Mouse (Mus musculus): ENCODE measurements around the gene Phc2.

The Phc2 gene

GRCm38 (mm10) chr4:128721061-128721648 is 66.7 kb downstream of the Phc2 start:
- DNase-seq: no peak

DNA sequence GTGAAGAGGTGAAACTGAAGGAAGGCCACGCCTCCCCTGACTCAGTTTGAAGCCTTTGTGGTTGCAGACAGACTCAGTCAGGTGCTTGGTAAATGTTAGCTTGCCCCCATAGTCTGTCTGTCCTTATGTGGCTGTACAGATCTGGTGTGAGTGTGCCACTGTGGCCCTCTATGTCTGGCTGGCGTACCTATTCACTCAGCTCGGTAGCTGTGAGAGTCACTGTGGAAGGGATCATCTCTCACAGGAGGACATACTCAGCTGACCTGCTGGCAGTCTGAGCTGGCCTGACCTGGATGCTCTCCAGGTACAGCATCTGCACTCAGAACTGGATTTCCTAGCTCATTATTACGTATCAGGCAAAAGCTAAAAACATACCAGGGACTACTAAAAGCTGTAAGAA is 67.3 kb downstream of the Phc2 start:
- DNase-seq: no peak

DNA sequence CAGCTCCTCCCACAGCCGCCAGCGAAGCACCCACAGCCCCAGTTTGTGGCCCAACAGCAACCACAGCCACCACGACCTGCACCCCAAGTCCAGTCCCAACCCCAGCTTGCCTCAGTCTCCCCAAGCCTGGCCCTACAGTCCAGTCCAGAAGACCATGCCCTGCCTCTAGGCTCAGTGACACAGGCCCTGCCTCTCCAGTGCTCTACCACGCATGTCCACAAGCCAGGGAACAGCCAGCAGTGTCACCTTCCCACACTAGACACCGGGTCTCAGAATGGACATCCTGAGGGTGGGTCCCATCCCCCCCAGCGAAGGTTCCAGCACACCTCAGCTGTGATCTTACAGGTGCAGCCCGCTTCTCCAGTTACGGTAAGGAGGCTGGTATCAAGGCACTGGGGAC is 68.4 kb downstream of the Phc2 start:
- DNase-seq: no peak

DNA sequence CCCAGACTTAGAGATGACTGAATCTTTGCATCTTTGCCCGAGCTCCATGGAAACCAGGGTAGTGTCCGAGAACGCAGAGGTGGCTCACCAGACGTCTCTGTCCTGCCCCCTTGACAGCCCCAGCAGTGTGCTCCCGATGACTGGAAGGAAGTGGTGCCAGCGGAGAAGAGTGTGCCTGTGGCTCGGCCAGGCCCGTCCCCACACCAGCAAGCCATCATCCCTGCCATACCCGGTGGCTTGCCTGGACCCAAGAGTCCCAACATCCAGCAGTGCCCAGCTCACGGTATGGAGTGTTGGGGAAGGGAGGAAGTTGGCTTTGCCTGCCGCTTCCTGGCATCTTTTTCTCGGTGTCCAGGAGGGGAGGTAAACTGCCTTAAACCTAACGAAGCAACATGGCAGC is 68.9 kb downstream of the Phc2 start:
- no peak for DNase-seq

- peak; percentile 61 for DNase-seq
These were observed 69.6 kb downstream of the Phc2 start for GRCm38 (mm10) chr4:128724059-128724458.

- peak; percentile 90 for DNase-seq
These were observed 72.7 kb downstream of the Phc2 start for GRCm38 (mm10) chr4:128727019-128727720.

- peak; percentile 61 for DNase-seq
These were observed 73.4 kb downstream of the Phc2 start for GRCm38 (mm10) chr4:128727721-128728430.

GRCm38 (mm10) chr4:128728431-128728851 is 73.9 kb downstream of the Phc2 start:
- DNase-seq: no peak

- peak; percentile 41 for DNase-seq
These were observed 74.7 kb downstream of the Phc2 start for GRCm38 (mm10) chr4:128729033-128729708.

DNA sequence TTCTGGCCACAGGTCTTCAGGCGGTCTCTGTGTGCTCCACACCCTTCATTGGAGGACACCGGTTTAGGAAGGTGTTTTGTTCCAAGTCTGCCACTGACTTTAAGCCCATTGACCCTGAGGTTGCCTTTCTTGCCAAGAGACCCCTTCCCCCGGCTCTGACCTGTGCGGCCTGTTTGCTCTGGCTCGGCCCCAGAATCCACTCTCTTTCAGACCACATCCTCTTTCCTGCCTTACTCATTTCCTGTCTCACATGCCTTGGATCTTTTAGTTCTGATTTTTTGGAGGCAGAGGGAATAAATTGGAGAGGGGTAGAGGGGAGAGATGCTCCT is 75.2 kb downstream of the Phc2 start:
- DNase-seq: peak; percentile 67

DNA sequence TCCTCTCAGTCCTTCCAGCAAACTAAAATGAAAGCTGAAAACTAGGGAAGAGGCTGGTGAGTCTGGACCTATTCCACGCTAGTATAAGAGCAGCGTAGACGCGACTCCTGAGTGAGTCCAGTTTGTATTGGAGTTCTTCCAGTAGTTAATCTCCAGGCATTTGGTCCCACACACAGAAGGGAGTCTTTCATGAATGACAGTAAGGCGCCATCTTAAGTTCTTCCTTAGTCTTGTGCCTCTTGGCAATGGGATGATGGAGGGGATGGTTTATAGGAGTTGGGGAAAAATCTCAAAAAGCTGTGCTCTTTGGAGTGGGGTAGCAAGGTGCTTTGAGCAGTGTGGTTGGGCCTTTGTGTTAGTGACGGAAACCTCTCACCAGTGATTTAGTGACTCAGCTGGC is 75.8 kb downstream of the Phc2 start:
- DNase-seq: no peak

GRCm38 (mm10) chr4:128732794-128733193 is 78.3 kb downstream of the Phc2 start:
- DNase-seq: no peak

- peak; percentile 65 for DNase-seq
These were observed 79.0 kb downstream of the Phc2 start for GRCm38 (mm10) chr4:128733496-128733895.

GRCm38 (mm10) chr4:128734217-128734616 is 79.7 kb downstream of the Phc2 start:
- DNase-seq: peak; percentile 94

- peak; percentile 55 for DNase-seq
These were observed 80.5 kb downstream of the Phc2 start for GRCm38 (mm10) chr4:128734721-128735671.

GRCm38 (mm10) chr4:128737137-128737589 is 82.7 kb downstream of the Phc2 start:
- DNase-seq: no peak

DNA sequence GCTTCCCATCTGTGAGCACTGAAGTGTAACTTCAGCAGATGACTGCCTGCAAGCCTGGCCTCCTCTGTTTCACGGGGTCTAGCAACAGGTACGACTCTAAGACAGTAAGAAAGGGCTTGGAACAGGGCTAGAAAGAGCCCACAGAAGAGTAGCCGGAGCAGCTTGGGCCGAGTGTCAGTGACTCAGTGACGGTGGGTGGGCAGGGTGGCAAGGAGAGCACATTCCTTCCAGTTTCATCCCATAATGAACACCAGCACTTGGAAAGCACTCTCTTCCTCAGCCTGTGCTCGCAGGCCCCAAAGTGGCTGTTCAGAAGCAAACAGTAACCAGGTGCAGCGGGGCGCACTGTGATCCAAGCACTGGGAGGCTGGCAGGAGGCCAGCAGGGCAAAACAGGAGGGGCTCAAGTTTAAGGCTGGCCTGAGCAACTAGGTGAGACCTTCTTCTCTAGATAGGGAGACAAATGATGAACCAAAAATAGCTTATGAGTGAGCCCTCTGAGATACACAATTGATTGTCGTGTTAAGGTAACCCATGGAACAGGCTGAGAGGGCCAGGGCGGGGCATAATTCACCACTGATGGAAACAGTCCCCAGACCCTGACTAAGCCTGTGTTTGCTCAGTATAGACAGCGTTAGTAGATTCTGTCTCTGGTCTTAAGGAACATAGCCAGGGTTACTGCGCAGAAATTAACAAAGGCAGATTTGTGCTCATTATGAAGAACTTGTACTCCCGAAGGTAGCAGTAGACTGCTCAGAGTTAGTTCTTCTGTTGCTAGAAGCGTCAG is 83.5 kb downstream of the Phc2 start:
- DNase-seq: no peak

- no peak for DNase-seq
These were observed 86.4 kb downstream of the Phc2 start for GRCm38 (mm10) chr4:128740878-128741277.

GRCm38 (mm10) chr4:128741906-128742305 is 87.4 kb downstream of the Phc2 start:
- DNase-seq: no peak

GRCm38 (mm10) chr4:128742379-128742970 is 88.0 kb downstream of the Phc2 start:
- no peak for DNase-seq

DNA sequence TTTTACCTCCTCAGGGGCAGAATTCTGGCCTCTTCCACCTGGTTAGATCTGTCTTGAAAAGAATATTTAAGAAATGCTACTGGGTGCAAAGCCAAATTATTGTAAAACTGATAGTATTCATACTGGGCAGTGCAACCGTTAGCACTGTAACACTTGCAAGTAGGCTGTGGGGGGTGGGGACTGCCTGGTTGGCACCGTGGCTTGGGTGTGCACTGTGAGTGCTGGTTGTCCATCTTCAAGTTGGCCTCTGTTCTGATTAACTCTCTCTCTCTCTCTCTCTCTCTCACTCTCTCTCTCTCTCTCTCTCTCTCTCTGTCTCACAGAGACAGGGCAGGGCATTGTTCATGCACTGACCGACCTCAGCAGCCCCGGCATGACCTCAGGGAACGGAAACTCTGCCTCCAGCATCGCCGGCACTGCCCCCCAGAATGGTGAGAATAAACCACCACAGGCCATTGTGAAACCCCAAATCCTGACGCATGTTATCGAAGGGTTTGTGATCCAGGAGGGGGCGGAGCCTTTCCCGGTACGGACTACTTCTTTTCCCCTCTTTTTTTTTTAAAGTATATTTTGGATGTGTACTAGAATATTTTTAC is 88.6 kb downstream of the Phc2 start:
- no peak for DNase-seq

All from lung, postnatal 10 days (tissue).